Mouse (Mus musculus): Measurements from ENCODE around the gene Golph3.

DNA sequence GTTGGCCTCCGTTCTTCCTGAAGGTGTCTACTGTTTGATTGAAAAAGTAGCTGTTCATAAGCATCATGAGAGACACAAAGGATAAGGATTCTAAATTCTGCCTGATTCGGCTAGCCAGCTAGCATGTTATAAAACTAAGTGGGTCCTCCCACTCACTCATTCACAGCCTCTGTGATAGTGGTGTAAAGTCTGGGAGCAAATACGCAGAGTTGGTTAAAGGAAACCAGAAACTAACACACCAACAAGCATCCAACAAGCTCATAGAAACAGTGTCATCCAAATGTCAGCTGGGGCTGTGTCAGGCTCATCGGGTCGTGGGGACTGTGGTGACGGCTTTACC is 41.4 kb downstream of the Golph3 start:
- TF ChIP-seq CTCF (IDR thresholded peaks at IDR 0.05; ENCODE audit: extremely low read depth, insufficient read depth, low read length) (no peak), POLR2A (IDR thresholded peaks at IDR 0.05; ENCODE audit: extremely low read depth, insufficient read depth, low read length) (no peak)

Measured in cortical plate, adult 2 months (tissue).